Comparison of ENCODE assay signal across 12 mouse cellular contexts in the genomic region with DNA sequence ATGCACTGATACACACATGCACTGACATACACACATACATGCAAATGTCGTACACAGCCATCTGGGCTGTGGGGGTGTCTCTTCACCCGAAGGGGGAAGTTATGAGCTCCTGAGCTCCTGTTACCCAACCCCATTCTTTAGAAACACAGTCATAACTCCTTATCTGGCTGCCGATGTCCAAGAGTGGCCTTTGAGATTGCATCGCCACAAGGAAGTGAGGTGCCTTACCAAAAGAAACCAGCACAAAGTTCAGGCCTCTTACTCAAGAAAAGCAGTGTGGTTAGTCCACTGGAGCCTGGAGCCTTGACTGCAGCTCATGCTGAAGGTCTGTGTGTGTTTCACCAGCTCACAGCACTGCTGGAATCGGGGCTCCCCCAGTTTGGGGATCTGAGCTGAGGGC. TPM values are rescaled to one million over a fixed set of nuclear protein-coding genes. Genes with fewer than 3 reads are reported as not detected.
DNase-seq lines count a peak whose midpoint lies in the region.
"Had no signal": no experiment of that assay in that cellular context is flagged by ENCODE, and none has a peak within 500 bp of the region (broad histone marks: within the 10 kb centered on the region; RNA-seq: fewer than 3 reads in every experiment).

No protein-coding gene starts in this region.

- 47% methylated on average over 5 of the region's 5 CpGs for WGBS in heart, embryonic 10.5 days

- H3K9me3 ChIP-seq in heart, embryonic 10.5 days: no peaks in the 10 kb centered on the region
- H3K9me3 ChIP-seq: forebrain, embryonic 13.5 days had no signal

- no peaks in the 10 kb centered on the region for H3K36me3 ChIP-seq in heart, embryonic 10.5 days

- peak overlapping the region; percentile 69 for H3K27ac ChIP-seq in heart, embryonic 10.5 days
- H3K27ac ChIP-seq: forebrain, embryonic 13.5 days had no signal

- H3K4me1 ChIP-seq in heart, embryonic 10.5 days: peaks cover 88% of the 10 kb centered on the region

- DNase-seq in heart, embryonic 10.5 days (ENCODE audit: low spot score): no peak
- no peak for DNase-seq in heart, postnatal 4 days
- DNase-seq in urinary bladder, adult 18-20 months (ENCODE audit: low spot score in 2 of 2): peak; percentile 52 to 61
- DNase-seq in urinary bladder, adult 2 months (ENCODE audit: low spot score): no peak
- peak; percentile 81 for DNase-seq in lung, postnatal 25 days (ENCODE audit: low spot score)
- DNase-seq in ovary, adult 18-20 months (ENCODE audit: low spot score): no peak
- no peak for DNase-seq in retina, postnatal 1 day
- no peak for DNase-seq in cerebellum, postnatal 25 days
- DNase-seq: cerebellum, adult 9-11 months; heart, postnatal 14 days; spleen, adult 18-20 months had no signal

- H3K27me3 ChIP-seq in heart, embryonic 10.5 days (ENCODE audit: insufficient read depth, poor library complexity, severe bottlenecking): no peaks in the 10 kb centered on the region
- H3K27me3 ChIP-seq: forebrain, embryonic 13.5 days had no signal

- H3K4me3 ChIP-seq in heart, embryonic 10.5 days: no peak overlapping the region
- H3K4me3 ChIP-seq: forebrain, embryonic 13.5 days had no signal

RNA-seq across cellular contexts. Expression of gene Lrrfip1, which starts 43.1 kb away (rescaled TPM):
- polyA plus RNA-seq in heart, embryonic 10.5 days (2016; fragmentation: Nextera tagmentation; extraction: Ambion mirVana): 91.6 and 129 TPM in 2 replicates
- 100 to 1,000 TPM; 214 to 233 TPM for total RNA-seq in heart, postnatal 4 days (2021)
- polyA plus RNA-seq in urinary bladder, adult 2 months (2012; rRNA removed): 125 and 127 TPM in 2 replicates

Comparison
In these comparisons a context has a peak if more than half of its experiments do, and no peak if none do; other contexts are left out.
1. DNase-seq: peak in urinary bladder, adult 18-20 months (2 of 2) and lung, postnatal 25 days (single experiment); none in heart, embryonic 10.5 days (single experiment), heart, postnatal 4 days (single experiment), urinary bladder, adult 2 months (single experiment), ovary, adult 18-20 months (single experiment), retina, postnatal 1 day (single experiment) and cerebellum, postnatal 25 days (0 of 2).